Mouse (Mus musculus): ENCODE data around the gene Tjp1. TPM values are rescaled to one million over a fixed set of nuclear protein-coding genes. Genes with fewer than 3 reads are reported as not detected.

The Tjp1 gene
- polyA plus RNA-seq, 1 experiment from 2014 or later = 0.10 TPM

DNA sequence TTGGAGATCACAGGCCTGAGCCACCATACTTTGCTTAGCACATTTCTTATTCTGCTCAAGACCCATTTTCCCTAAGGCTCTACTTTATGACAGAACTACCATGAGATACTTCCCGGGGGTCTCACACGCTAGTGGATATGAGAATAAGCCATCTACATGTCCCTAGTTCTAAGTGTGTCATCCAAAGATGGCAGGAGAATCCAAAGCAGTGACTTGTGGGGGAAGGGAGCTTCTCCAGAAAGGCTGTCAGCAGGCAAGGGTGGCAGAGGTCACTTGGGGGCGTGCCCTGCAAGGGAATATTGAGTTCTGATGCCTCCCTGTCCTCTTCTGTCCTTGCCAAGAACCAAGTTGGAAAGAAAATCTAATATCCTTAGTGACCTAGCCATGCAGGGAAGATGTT, 150.1 kb downstream of the Tjp1 start:
- Histone ChIP-seq H3K79me2 (ENCODE audit: inconsistent target) (no peaks in the 10 kb centered on the region), H3K27ac (no peak overlapping the region), H3K4me3 (ENCODE audit: inconsistent target) (no peak overlapping the region), H3K36me3 (ENCODE audit: inconsistent target) (no peaks in the 10 kb centered on the region)
- 91% methylated on average over 3 of the region's 3 CpGs for WGBS (ENCODE audit: missing documents)

DNA sequence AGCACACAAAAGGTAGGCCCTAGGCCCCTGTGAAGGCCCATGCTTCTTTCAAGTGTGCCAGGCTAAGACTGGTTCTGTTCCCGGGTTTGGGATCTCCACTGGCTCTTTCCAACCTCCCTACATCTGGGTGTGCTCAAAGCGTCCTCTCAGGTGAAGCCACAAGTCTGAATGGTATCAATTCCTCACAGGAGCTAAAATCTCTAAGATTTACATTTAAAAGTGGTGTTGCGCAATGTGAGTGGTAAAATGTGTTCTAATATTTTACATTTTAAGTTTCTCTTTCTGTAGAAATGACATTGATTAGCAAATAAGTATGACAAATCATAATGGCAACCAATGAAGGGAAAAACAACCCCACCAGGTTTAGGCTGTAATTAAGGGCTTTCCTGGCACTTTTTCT, 152.0 kb downstream of the Tjp1 start:
- no peak overlapping the region for H3K4me3 ChIP-seq (ENCODE audit: inconsistent target)
- H3K36me3 ChIP-seq (ENCODE audit: inconsistent target) = no peaks in the 10 kb centered on the region
- 74% methylated on average over 3 of the region's 3 CpGs for WGBS (ENCODE audit: missing documents)
- H3K79me2 ChIP-seq (ENCODE audit: inconsistent target) = no peaks in the 10 kb centered on the region
- H3K27ac ChIP-seq = no peak overlapping the region

DNA sequence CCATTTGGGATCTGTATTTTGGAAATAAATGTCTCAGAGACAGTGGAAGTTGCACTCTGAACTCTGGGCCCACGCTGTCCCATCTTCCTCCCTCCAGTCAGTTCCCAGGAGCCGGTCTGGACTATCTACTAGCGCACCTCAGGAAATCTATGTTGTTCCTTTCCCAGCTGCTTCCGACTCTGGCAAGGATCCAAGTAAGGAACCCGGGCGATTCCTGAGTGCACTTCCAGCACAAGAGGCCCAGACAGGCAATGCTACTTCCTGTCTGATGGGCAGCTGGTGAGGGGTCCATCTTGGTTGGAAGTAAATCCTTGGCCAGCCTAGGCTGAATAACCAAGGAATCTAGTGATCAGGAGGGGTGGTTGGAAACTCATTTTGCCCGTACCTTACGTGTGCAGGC, 152.4 kb downstream of the Tjp1 start:
- 27% methylated on average over 8 of the region's 8 CpGs for WGBS (ENCODE audit: missing documents)
- H3K36me3 ChIP-seq (ENCODE audit: inconsistent target) = no peaks in the 10 kb centered on the region
- no peak overlapping the region for H3K4me3 ChIP-seq (ENCODE audit: inconsistent target)
- no peak overlapping the region for H3K27ac ChIP-seq
- no peaks in the 10 kb centered on the region for H3K79me2 ChIP-seq (ENCODE audit: inconsistent target)

DNA sequence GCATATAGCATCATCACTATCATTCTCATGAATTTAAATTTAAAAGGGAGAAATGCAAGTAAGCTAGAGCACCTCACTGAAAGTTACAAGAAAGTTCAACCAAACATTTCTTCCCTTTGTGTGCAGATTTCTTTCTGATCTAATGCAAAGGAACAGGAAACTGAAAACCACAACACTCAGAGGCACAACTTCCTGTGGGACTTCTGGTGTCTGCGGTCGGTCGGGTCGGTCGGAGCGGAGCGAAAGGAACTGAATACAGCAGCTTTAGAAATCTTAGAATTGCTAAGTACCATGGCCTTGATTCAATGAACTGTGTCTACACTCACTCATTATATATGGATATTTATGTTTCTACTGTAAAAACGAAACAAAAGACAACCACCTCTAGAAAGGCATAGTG, 154.2 kb downstream of the Tjp1 start:
- 0% methylated on average over 8 of the region's 8 CpGs for WGBS (ENCODE audit: missing documents)
- Histone ChIP-seq H3K4me3 (ENCODE audit: inconsistent target) (no peak overlapping the region), H3K36me3 (ENCODE audit: inconsistent target) (no peaks in the 10 kb centered on the region), H3K27ac (no peak overlapping the region), H3K79me2 (ENCODE audit: inconsistent target) (no peaks in the 10 kb centered on the region)

DNA sequence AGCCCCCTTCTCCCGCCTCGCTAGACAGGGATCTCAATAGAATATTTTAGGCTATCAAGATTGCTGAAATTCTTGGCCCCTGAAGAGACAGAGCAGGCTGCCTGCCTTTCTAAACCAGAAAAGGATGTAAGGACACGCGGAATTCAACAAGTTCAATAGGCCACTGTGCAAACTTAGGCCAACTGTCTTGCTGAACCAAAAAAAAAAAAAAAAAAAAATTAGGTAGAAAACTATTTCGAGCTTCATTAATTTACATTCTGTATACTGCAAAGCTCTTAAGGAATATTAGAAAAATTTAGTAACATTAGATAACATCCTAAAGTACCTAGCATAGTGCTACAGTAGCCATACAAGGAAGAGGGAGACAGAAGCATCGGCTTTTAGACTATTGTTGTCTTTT, 155.8 kb downstream of the Tjp1 start:
- WGBS (ENCODE audit: missing documents) = 21% methylated on average over 6 of the region's 6 CpGs
- no peak overlapping the region for H3K4me3 ChIP-seq (ENCODE audit: inconsistent target)
- H3K27ac ChIP-seq = no peak overlapping the region

DNA sequence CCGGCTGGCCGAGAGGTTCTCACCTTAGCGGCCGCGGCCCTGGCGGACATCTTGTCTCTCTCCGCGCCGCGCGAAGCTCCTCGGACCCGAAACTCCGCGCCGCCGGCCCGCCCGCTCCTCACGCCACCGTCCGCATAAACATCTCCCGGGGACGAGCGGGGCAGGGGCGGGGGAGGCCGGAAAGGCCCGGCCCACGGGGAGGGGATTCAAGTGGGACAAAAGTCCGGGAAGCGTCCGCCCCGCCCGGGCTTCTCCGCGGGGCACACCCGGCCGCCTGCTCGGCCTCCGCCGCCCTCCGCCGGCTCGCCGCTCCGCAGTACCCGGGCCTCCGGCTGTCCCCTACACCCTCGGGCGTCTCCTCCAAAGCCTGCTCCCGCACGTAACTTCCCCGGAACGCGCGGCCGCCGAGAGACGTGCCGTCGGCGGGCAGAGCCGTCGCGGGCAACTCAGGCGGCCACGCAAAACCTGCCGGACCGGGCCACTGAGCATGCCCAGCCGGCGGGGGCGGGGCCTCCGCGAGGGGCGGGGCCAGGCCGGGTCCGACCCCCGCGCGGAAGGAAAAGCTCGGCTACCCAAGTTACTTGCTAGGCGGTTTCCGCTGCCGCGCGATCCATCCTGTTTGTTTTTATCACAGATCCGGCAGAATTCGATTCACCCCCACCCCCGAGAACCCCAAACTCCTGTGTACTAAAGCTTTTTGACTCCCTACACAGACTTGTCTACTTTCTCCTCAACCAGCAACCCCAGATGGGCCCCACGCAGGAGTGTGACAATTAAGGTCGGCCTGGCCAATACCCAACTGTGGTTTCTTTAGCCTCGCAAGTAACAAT, 156.6 kb downstream of the Tjp1 start:
- H3K36me3 ChIP-seq (ENCODE audit: inconsistent target) = no peaks in the 10 kb centered on the region
- H3K4me3 ChIP-seq (ENCODE audit: inconsistent target) = no peak overlapping the region
- no peak overlapping the region for H3K27ac ChIP-seq
- H3K79me2 ChIP-seq (ENCODE audit: inconsistent target) = no peaks in the 10 kb centered on the region
- WGBS (ENCODE audit: missing documents) = 2% methylated on average over 65 of the region's 92 CpGs

More for the DNA sequence above, 155.8 kb downstream of the Tjp1 start:
- no peaks in the 10 kb centered on the region for H3K79me2 ChIP-seq (ENCODE audit: inconsistent target)
- H3K36me3 ChIP-seq (ENCODE audit: inconsistent target) = no peaks in the 10 kb centered on the region

DNA sequence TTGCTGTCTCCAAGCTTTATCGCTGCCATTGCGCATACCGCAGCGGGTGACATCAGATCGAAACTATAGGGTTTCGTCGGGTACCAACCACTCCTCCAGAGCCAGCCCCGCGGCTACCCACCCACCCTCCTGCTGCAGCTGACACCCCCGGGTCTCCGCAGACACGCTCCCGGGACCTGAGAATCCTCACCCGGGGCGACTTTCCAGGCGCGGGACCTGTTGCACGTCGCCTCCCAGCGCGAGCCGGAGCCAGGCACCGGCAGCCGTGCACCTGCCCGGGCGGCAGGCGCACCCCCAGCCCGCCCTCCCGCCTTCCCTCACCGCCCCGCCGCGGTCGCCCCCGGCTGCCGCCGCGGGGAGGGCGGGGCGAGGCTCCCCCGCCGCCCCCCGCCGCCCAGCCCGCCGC, 157.2 kb downstream of the Tjp1 start:
- no peaks in the 10 kb centered on the region for H3K36me3 ChIP-seq (ENCODE audit: inconsistent target)
- H3K79me2 ChIP-seq (ENCODE audit: inconsistent target) = no peaks in the 10 kb centered on the region
- H3K4me3 ChIP-seq (ENCODE audit: inconsistent target) = no peak overlapping the region
- WGBS (ENCODE audit: missing documents) = 3% methylated on average over 31 of the region's 46 CpGs
- H3K27ac ChIP-seq = no peak overlapping the region

DNA sequence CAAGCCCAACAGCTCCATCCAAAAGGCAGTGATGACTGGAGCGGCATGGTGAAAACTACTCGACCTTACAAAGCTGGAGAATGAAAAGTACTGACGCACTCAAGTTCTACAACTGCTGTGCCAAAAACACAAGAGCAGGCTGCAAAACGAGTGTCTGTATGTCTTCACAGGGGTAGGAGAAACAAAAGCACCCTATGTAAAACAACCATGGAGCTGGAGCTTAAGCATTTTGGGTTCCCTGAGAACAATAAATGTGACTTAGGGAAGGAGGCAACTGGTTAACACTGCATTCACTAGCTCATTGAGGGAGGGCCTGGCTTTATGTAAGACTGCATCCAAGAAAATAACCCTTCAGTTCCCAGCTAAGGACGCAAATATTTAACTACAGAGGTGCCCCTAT, 158.5 kb downstream of the Tjp1 start:
- H3K27ac ChIP-seq = no peak overlapping the region
- WGBS (ENCODE audit: missing documents) = 48% methylated on average over 5 of the region's 5 CpGs
- H3K36me3 ChIP-seq (ENCODE audit: inconsistent target) = no peaks in the 10 kb centered on the region
- no peaks in the 10 kb centered on the region for H3K79me2 ChIP-seq (ENCODE audit: inconsistent target)
- no peak overlapping the region for H3K4me3 ChIP-seq (ENCODE audit: inconsistent target)

DNA sequence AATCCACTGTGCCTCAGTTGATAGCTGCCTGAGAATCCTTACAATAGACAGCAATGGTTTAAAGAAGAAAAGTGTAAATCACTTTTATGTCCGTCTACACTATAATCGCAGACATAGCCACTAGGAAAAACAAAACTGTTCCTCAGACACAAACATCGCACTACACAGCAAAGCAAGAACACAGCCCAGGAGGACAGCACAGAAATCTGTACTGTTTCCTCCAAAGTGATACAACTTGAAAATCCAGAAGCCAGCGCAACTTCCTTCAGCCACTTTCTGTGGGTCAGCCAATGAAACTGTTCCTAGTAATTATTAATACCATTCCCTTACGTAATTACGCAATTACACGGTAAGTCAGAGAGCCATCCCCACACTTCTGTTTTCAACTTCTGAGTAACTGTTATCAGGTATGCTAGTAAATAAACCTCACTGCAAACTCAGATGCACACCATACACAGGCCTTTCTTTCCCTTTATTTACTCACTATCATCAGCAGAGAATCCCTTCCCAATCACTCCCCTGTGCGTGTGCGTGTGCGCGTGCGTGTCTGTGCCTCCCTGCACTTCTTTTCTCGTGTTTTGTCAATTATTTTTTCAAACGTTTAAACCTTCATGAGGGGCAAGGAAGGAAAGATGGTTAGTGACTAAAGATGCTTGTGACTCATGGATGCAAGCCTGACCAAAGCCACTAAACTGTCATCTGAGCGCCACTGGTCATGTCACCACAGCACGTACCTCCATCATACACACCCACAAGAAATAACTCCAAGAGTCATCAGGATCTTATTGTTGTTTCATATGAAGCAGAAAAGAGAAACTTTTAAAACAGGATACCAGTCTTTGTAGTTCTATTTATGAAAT, 160.0 kb downstream of the Tjp1 start:
- Histone ChIP-seq H3K36me3 (ENCODE audit: inconsistent target) (no peaks in the 10 kb centered on the region), H3K79me2 (ENCODE audit: inconsistent target) (no peaks in the 10 kb centered on the region), H3K27ac (no peak overlapping the region), H3K4me3 (ENCODE audit: inconsistent target) (no peak overlapping the region)
- 64% methylated on average over 16 of the region's 16 CpGs for WGBS (ENCODE audit: missing documents)

DNA sequence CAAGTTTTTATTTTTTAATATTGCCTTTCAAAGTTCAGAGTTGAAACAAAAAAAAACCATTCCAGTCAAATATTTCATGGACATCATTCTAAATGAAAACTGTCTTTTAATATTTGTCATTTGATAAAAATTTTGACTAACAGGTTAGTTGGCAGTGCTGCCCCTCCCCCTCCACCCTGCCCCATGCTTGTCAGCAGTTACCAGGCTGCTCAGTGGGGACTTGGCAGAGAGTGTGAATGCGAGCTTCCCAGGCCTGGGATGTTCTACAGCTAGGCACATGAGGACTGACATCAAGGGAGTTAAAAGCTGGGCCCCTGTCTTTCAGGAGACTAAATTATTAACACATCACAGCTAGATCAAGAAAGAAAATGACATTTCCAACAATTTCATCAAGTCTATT, 161.4 kb downstream of the Tjp1 start:
- WGBS (ENCODE audit: missing documents) = 60% methylated on average over 1 of the region's 1 CpGs
- Histone ChIP-seq H3K36me3 (ENCODE audit: inconsistent target) (no peaks in the 10 kb centered on the region), H3K4me3 (ENCODE audit: inconsistent target) (no peak overlapping the region), H3K27ac (no peak overlapping the region), H3K79me2 (ENCODE audit: inconsistent target) (no peaks in the 10 kb centered on the region)

DNA sequence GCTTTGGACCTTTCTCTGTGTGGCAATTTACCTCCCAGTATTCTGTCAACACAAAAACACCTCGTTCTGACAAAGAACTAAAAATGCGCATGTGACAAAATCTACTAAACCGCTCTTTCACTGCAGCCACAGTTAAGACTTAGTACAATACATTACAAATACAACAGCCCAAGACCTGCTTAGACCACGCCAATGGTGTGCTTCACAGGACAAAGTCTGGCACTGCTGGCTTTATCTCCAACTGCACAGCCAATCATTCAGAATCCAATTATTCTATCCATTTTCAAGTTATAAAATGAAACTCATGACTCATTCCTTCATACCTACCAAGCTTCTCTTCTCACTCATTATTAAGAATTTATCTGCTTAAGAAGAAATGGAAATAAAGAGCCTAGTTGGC, 162.0 kb downstream of the Tjp1 start:
- WGBS (ENCODE audit: missing documents) = 90% methylated on average over 4 of the region's 4 CpGs
- Histone ChIP-seq H3K4me3 (ENCODE audit: inconsistent target) (no peak overlapping the region), H3K79me2 (ENCODE audit: inconsistent target) (no peaks in the 10 kb centered on the region), H3K36me3 (ENCODE audit: inconsistent target) (no peaks in the 10 kb centered on the region), H3K27ac (no peak overlapping the region)

DNA sequence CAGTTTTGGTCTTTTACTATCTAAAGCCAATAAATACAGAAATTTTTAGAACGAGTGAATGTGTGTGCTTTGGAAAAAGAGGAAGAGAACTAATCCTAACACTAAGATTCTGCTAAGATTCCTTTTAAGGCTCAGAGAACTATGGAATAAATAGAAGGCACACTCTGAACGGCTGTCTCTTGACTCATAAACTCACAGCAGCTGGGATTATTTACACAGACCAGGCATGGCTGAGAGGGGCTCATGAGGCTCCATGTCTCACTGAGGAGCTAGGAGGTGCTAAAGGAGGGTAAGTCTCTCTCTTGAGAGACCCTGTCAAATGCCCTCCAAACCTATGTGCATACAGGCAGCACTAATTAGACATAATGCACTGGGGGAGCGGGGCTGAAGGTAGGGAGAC, 167.3 kb downstream of the Tjp1 start:
- no peaks in the 10 kb centered on the region for H3K79me2 ChIP-seq (ENCODE audit: inconsistent target)
- no peak overlapping the region for H3K4me3 ChIP-seq (ENCODE audit: inconsistent target)
- no peaks in the 10 kb centered on the region for H3K36me3 ChIP-seq (ENCODE audit: inconsistent target)
- WGBS (ENCODE audit: missing documents) = 69% methylated on average over 3 of the region's 3 CpGs
- H3K27ac ChIP-seq = no peak overlapping the region

DNA sequence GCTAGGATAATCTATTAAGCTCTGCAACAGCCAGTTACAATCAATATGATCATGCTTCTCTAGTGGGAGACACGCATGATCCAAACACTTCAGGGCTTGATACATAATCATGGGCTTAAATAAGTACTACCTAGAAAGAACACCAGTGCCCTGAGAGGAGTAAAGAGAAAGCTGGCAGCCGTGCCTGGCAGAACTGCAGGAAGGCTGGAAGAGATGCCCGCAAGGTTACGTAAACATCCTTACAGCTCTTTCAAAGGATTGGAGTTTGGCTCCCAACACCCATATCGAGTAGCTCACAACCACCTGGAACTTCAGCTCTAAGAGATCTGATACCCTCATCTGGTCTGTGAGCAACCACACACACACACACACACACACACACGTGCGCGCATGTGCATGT, 167.8 kb downstream of the Tjp1 start:
- Histone ChIP-seq H3K36me3 (ENCODE audit: inconsistent target) (no peaks in the 10 kb centered on the region), H3K4me3 (ENCODE audit: inconsistent target) (no peak overlapping the region), H3K79me2 (ENCODE audit: inconsistent target) (no peaks in the 10 kb centered on the region), H3K27ac (no peak overlapping the region)
- 84% methylated on average over 8 of the region's 8 CpGs for WGBS (ENCODE audit: missing documents)

DNA sequence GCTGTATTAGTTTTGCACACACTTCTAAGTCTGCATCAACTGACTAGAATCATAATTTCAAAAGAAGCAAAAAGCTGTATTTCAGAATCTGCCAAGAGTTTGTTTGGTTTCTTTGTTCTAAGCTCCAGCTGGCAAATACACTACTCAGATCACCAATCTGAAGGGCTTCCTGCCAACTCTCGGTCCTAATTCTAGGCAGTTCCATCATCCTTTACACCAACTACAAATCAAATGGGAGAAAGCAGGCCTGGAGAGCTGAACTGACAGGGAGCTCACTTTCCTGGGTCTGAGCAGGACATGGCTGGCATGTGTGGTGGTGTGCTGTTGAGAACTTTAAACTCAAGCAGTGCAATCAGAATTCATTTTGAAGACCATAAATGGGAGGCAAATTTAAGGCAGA, 170.0 kb downstream of the Tjp1 start:
- H3K36me3 ChIP-seq (ENCODE audit: inconsistent target) = no peaks in the 10 kb centered on the region
- H3K27ac ChIP-seq = no peak overlapping the region
- no peaks in the 10 kb centered on the region for H3K79me2 ChIP-seq (ENCODE audit: inconsistent target)
- 67% methylated on average over 1 of the region's 1 CpGs for WGBS (ENCODE audit: missing documents)
- no peak overlapping the region for H3K4me3 ChIP-seq (ENCODE audit: inconsistent target)

DNA sequence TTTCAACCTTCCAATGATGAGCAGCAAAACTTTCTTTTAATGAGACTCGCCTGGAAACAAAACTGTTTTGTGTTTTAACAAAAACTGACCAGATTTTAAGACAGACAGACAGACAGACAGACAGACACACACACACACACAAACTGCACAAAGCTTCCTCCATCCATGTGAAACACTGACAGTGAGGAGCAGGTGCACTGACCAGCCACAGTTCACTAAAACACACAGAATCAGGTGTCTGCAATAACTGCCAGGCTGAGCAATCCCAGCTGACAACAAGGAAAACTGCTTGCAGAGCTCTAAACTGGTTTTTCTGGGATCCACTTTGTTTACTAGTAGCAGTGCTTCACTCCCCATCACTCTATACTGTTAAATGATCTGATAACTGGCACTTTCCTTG, 171.4 kb downstream of the Tjp1 start:
- Histone ChIP-seq H3K4me3 (ENCODE audit: inconsistent target) (no peak overlapping the region), H3K79me2 (ENCODE audit: inconsistent target) (no peaks in the 10 kb centered on the region), H3K36me3 (ENCODE audit: inconsistent target) (no peaks in the 10 kb centered on the region), H3K27ac (no peak overlapping the region)
- WGBS (ENCODE audit: missing documents) = 56% methylated on average over 1 of the region's 1 CpGs
